Mouse (Mus musculus): ENCODE measurements around the gene Robo1.

Gene Robo1

DNA sequence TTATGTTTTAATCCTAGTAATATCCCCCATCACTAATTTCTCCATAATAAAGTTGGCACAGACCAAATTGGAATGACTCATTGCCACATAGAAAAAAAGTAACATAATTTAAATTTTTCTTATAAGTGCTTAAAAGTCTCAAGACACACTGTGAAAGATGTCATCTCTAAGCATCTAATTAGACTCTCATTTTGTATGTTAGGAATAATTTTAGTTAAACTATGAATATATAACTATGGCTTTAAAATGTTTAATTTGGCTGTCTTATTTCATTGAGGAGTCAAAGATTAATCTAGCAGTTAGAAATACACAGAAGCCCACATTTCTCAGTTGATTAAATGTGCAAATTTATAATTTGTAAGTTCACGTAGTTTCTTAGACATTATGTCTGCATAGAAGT is 530.9 kb downstream of the Robo1 start:
- no peak for DNase-seq

DNA sequence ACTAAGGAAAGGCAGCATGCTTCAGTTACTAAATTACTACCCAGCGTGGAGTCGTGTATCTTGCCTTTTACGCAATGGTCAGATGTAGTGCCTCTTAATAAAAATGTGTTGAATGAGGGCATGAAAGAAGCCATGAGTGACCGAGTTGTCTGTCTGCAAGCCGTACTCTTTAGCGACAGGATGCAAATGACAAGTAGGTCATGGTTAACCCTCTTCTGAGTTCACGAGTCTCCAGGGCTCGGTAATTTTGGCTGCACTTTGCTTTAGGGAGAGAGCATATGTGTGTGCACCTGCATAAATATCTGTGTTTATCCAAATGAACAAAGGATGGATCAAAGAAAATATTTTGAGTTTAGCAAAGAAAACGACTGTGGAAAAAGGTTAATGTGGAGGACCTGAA is 533.0 kb downstream of the Robo1 start:
- no peak for DNase-seq

DNA sequence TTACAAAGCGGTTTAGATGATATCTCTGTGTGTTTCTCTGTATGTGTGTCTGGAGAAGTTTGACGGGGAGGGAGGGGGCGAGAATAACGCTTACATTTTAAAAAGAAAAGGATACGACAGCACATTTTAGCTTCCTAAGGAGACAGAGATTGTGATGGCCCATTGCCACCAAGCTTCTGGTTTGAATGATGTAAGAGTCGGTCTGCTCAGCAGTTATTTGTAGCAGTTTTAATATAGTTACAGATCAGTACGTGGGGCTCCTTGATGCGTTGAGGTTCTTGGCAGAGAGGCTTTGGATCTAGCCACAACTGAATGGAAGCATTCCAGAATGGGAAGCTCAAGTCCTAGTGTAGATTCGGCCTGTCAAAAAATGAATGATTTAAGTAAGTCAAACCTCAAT is 546.0 kb downstream of the Robo1 start:
- DNase-seq: no peak

DNA sequence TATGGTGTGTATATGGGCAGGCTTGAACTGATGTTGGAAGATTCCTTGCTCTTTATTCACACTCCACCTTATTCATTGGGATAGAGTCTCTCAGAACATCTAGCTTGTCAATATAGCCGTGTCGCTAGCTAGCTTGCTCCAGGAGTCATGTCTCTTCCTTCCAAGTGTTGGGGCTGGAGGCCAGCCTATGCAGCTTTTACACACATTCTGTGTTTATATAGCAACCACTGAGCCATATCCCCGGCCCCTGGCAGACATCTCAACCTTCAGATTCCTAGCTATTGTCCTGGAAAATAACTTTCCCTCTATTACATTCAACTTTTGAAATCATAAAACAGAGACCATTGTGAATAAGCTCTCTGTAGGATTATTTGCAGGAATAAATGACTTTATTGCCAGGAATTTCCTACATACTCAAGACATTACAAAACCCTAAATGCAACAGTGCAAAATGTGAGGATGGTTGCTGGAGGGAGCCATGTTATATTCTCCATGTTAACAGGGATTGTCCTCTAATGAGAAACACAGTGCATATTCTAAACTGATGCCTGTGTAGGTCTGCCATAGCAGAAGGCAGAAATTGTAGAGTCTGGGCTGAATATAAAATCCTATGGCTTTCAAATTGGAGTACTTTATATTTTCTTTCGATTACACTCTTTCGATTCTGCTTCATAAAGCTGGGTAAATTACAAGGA is 546.9 kb downstream of the Robo1 start:
- no peak for DNase-seq

- DNase-seq: no peak
These were observed 553.7 kb downstream of the Robo1 start for GRCm38 (mm10) chr16:72861707-72862277.

DNA sequence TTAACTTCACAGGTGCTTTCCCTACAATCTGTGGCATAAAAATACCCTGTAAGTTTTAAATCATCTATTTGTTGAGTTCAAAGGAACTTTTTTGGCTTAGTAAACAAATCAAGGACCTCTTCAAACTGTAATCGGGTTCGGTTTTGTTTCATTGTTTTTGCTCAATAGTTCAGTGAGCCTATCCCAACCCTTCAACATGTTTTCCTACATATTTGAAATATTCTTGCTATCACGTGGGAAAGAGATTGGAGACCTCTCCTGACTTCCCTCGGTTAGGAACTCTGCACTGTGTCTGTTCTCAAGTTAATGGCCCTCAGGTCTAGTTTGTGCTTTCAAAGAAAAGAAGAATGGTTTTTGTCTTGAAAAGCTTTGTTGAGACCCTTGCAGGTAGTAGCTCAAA is 557.9 kb downstream of the Robo1 start:
- peak; percentile 1 for DNase-seq

DNA sequence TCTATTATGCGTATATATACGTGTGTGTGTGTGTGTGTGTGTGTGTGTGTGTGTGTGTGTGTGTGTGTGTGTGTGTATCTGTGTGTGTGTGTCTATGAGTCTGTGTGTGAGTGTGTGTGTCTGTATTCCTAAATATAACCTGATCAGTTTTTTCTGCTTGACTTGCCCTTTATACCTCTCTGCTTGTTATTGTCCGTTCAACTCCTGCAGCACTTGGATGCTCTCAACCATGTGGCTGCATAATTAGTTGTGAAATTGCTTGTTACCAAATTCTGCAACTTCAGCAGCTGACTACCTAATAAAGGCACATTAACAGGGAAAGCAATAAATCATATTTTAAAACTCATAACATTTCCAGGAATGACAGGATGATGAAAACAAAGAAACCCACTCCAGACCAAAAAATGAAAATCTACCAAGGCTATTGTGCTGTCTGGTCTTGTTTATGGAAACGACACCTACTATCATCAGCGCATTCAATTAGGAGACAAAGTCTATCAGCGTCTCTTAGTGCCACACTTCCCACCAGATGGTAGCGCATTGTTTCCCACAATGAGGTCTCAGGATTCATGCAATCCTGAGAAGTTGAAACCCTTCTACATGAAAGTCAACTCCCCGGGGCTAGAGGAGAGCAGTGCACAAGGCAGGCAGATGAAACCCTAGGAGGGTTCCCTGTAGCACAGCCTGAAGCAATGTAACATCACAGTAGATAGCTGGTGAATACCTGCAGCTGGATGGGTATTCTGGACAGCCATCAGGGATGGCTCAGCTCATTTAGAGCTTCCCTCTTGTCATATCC is 567.0 kb downstream of the Robo1 start:
- no peak for DNase-seq

GRCm38 (mm10) chr16:72888108-72888507 is 580.0 kb downstream of the Robo1 start:
- no peak for DNase-seq

DNA sequence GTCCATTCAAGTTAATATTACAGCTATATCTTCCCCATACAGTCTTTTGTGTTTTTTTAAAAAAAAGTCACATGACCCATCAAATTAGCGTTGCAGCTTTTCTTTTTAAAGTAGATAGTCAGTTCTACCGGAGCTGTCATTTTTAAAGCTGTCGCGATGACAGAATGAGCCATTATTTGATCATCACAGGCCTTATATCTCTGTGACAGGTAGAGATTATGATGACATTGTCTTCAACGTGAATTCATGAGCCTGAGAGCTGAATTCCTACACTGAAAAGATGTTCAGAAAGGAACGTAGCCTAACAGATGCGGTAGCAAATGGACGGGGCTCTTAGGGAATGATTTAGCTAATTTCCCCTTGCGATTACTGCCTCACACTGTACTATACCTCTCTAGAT is 581.3 kb downstream of the Robo1 start:
- no peak for DNase-seq

DNA sequence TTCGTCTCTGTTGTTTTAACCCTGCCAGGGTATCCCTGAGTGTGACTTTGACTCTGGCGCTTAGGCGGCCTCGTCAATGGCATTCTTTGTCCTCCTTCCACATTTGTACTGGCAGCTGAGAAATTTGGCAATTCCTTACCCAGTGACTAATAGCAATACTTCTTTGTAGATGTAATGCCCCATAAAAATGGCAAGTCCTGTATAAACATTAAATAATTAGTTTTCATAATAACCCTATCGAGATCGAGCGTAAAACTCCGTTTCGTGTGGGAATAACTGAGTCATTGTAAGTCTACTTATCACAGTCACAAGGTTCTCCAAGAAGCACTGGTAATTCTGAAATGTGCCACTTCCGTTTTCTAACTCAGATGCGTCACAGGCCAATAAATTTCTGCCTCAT is 589.0 kb downstream of the Robo1 start:
- DNase-seq: no peak

GRCm38 (mm10) chr16:72908895-72909294 is 600.8 kb downstream of the Robo1 start:
- no peak for DNase-seq

DNA sequence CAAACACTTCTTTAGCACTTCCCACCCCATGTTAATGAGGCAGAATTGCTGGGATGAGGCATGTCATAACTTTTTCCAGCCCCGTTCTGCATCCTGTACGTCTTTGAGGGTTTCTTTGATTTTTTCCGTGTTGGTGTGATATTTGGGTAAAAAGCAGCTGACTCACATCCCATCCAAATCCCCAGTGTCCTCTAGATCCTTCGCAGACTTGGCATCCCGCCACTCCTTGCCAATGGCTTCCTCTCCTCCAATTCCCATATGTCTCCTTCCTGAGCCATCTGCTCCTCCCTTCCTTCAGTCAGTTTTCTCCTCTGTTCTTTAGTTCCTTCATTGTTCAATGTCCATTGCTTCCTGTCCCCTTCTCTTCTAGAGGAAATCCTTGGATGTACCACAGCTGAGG is 605.0 kb downstream of the Robo1 start:
- no peak for DNase-seq

DNA sequence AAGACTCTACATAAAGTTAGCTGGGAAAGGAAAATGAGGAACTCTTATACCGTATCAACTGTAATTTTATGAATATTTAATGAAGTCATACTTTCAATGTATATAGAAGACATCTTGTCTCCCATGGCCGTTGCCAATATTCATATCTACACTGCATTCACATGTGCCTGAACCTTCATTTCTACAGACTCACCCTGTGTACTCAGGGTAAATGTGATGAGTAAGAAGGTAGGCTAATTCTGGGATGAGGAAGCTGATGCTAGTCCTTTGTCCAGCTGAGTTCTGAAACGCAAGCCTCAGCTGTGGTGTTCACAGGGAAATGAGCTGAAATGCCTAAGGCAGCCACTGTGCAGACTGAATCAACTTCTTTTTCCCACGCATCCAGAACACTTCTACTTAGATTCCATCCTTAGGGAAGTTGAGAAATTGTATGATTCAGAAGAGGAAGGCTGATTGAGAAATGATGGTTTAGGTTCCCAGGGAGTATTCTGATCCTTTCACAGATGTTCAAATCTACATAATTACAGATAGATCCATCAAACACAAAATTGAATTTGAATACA is 606.0 kb downstream of the Robo1 start:
- no peak for DNase-seq

GRCm38 (mm10) chr16:72920013-72920412 is 611.9 kb downstream of the Robo1 start:
- DNase-seq: no peak

DNA sequence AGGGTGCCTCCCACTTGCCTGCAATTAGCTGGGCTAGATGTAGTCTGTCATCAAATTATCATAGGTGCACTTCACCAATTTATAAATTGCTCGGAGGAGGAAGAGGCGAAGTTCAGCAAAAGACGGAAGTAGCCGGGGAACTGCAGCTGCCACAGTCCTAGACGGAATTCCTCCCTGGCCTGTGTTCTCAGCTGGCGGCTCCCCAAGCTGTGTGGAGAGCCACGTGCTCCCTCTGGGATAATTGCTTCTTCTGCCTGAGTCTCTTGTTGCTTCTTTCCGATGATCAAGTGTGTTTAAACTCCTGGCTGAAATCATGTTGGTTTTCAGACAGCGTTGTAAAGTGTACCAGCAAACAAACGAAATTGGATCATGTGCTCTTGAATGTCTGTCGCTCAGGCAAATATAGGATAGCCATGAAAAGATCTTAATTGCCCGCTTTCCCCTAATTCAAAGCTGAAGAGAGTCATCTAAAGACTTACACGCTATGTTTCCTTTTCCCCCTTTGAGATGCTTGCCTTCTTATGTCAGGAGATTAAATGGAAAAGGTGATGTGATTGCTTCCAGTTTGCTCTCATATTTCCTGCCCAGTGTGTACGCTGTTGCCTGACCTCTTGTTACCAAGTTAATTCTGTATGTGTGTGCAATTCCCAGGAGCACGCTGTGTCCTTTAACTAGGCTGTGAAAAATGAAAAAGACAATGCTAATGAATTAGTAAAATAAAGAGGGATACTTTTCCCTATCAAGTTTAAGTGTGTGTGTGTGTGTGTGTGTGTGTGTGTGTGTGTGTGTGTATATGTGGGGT is 616.5 kb downstream of the Robo1 start:
- DNase-seq: peak; percentile 70

DNA sequence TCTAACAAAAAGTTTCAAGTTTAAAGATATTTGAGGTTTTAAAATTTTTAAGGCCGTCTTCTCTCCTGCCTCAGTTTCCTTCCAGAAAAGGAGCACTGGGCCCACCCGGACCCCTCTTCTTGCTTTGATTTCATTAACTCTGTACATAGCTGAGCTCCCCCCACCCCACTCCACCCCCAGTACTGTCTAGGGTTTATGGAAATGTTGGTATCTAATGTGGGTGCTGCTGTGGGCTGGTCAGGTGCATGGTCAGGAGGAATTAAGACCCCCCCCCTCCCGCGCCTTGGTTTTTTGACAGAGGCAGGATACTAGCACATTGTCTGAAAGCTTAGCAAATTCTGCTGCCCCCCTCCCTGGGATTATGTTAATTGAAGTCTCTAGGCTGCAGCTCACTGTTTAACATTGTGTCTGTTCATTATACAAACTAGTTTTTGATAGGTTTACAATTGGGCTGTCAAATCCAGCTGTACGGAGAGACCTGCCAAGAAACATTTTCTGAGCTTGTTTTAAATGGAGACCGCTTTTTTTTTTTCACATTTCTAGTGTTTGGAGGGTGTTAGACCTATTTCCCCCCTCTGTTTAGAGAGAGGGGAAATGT is 620.5 kb downstream of the Robo1 start:
- no peak for DNase-seq

GRCm38 (mm10) chr16:72930871-72931270 is 622.8 kb downstream of the Robo1 start:
- DNase-seq: no peak

GRCm38 (mm10) chr16:72934908-72935307 is 626.8 kb downstream of the Robo1 start:
- DNase-seq: no peak

- DNase-seq: no peak
These were observed 629.1 kb downstream of the Robo1 start for GRCm38 (mm10) chr16:72937183-72937582.

DNA sequence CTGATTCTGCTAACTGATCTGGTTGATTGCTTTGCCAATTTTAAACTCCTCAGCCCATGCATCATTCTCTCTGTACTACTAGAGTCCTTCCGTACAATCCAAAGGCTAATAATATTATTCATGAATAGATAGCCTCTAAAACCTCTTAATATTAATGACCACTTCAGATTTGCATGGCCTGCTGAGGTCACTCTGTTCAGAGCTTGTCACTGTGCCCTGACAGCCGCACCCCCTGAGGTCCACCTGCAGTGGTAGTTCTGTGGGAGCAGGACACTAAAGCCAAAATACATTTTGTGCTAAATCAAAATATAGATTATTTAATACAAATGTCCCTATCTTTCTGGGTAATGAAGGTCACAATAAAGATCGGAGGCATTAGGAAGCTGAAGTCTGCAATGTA is 631.8 kb downstream of the Robo1 start:
- DNase-seq: no peak

GRCm38 (mm10) chr16:72940786-72941185 is 632.7 kb downstream of the Robo1 start:
- no peak for DNase-seq

GRCm38 (mm10) chr16:72944403-72944802 is 636.3 kb downstream of the Robo1 start:
- DNase-seq: no peak

DNA sequence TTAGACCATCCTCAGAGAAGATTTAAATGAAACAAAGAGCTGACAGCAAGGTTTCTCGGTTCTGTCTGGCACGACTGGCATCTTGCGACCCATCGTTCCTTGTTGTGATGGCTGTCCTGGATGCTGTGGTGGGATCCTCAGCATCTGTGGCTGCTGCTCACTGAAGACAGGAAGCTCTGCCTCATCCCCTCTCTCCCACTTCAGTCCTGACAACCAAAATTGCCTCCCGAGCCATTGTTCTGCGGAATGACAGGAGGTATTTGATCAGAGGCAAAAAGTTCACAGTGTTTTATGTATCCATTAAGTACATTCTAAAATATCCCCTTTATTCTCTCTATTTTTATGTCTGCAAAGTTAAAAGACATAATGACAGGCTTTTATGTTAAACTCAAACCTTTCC is 643.9 kb downstream of the Robo1 start:
- no peak for DNase-seq

All from lung, postnatal 36 days (tissue).